Comparison of ENCODE assay signal across 8 mouse cellular contexts in genomic region chr7:143123876-143124669, GRCm38 (mm10). TPM values are rescaled to one million over a fixed set of nuclear protein-coding genes. Genes with fewer than 3 reads are reported as not detected.
DNase-seq lines count a peak whose midpoint lies in the region; ATAC-seq lines count a peak whose summit lies in the region.

No protein-coding gene starts in this region.

- no peak for DNase-seq in liver, embryonic 11.5 days (ENCODE audit: low spot score)
- DNase-seq in heart, postnatal 14 days, result peak; percentile 73 to 84
- DNase-seq in limb, embryonic 10.5 days (ENCODE audit: low spot score), result peak; percentile 86
- DNase-seq in frontal cortex, postnatal 25 days (ENCODE audit: low spot score in 2 of 2), result no peak
- DNase-seq in layer of hippocampus, adult 18-20 months (ENCODE audit: low spot score in 2 of 2), result no peak

- H3K27ac ChIP-seq in liver, embryonic 11.5 days (ENCODE audit: low read depth, low read length), result no peak overlapping the region
- H3K27ac ChIP-seq in liver, embryonic 12.5 days, result no peak overlapping the region
- H3K27ac ChIP-seq in embryonic facial prominence, embryonic 12.5 days, result peak overlapping the region; percentile 69; the same call in 1 of the 2 replicates
- peak overlapping the region; percentile 95 for H3K27ac ChIP-seq in limb, embryonic 10.5 days
- H3K27ac ChIP-seq in stomach, embryonic 14.5 days (ENCODE audit: low read length), result peak overlapping the region; percentile 63

- peak; percentile 29; the same call in 1 of the 2 replicates for ATAC-seq in liver, embryonic 11.5 days (replicated peaks; ENCODE audit: low FRiP score)
- ATAC-seq in liver, embryonic 12.5 days, result no peak
- ATAC-seq in embryonic facial prominence, embryonic 12.5 days (ENCODE audit: insufficient number of reproducible peaks, insufficient read depth, low FRiP score, low TSS enrichment), result peak; percentile 79
- peak; percentile 87 for ATAC-seq in stomach, embryonic 14.5 days (ENCODE audit: insufficient number of reproducible peaks, insufficient read depth, low FRiP score, low read depth)

- H3K9me3 ChIP-seq in liver, embryonic 11.5 days (ENCODE audit: control insufficient read depth, low read length), result no peaks in the 10 kb centered on the region
- no peaks in the 10 kb centered on the region for H3K9me3 ChIP-seq in liver, embryonic 12.5 days (replicated peaks)
- no peaks in the 10 kb centered on the region for H3K9me3 ChIP-seq in embryonic facial prominence, embryonic 12.5 days
- H3K9me3 ChIP-seq in limb, embryonic 10.5 days (replicated peaks), result no peaks in the 10 kb centered on the region
- no peaks in the 10 kb centered on the region for H3K9me3 ChIP-seq in stomach, embryonic 14.5 days (ENCODE audit: control insufficient read depth, low read depth, low read length)

- H3K9ac ChIP-seq in liver, embryonic 11.5 days (ENCODE audit: low read depth, low read length), result no peak overlapping the region
- no peak overlapping the region for H3K9ac ChIP-seq in liver, embryonic 12.5 days
- H3K9ac ChIP-seq in embryonic facial prominence, embryonic 12.5 days, result no peak overlapping the region
- no peak overlapping the region for H3K9ac ChIP-seq in stomach, embryonic 14.5 days (replicated peaks; ENCODE audit: low read depth, low read length)

- intact Hi-C loops in heart, postnatal 14 days (cut with DNase I), result no loop called here

- H3K4me3 ChIP-seq in liver, embryonic 11.5 days (ENCODE audit: low read depth, low read length), result no peak overlapping the region
- no peak overlapping the region for H3K4me3 ChIP-seq in liver, embryonic 12.5 days
- no peak overlapping the region for H3K4me3 ChIP-seq in embryonic facial prominence, embryonic 12.5 days
- peak overlapping the region; percentile 27 for H3K4me3 ChIP-seq in limb, embryonic 10.5 days
- no peak overlapping the region for H3K4me3 ChIP-seq in stomach, embryonic 14.5 days (ENCODE audit: low read depth, low read length)

- no peak overlapping the region for H3K4me2 ChIP-seq in liver, embryonic 11.5 days
- H3K4me2 ChIP-seq in liver, embryonic 12.5 days, result no peak overlapping the region
- no peak overlapping the region for H3K4me2 ChIP-seq in embryonic facial prominence, embryonic 12.5 days (replicated peaks)
- no peak overlapping the region for H3K4me2 ChIP-seq in stomach, embryonic 14.5 days (replicated peaks; ENCODE audit: low read depth, low read length)

- H3K27me3 ChIP-seq in liver, embryonic 11.5 days (replicated peaks; ENCODE audit: control insufficient read depth, insufficient read depth, low read length), result peaks cover 3% of the 10 kb centered on the region
- peaks cover 25% of the 10 kb centered on the region; the same call in 1 of the 2 replicates for H3K27me3 ChIP-seq in liver, embryonic 12.5 days (replicated peaks)
- H3K27me3 ChIP-seq in embryonic facial prominence, embryonic 12.5 days, result no peaks in the 10 kb centered on the region
- H3K27me3 ChIP-seq in limb, embryonic 10.5 days (ENCODE audit: low read depth, poor library complexity, severe bottlenecking), result no peaks in the 10 kb centered on the region
- H3K27me3 ChIP-seq in stomach, embryonic 14.5 days (ENCODE audit: control insufficient read depth, insufficient read depth, low read length), result no peaks in the 10 kb centered on the region

- no peaks in the 10 kb centered on the region for H3K36me3 ChIP-seq in liver, embryonic 11.5 days (ENCODE audit: control insufficient read depth, insufficient read depth, low read length)
- H3K36me3 ChIP-seq in liver, embryonic 12.5 days, result no peaks in the 10 kb centered on the region
- H3K36me3 ChIP-seq in embryonic facial prominence, embryonic 12.5 days, result no peaks in the 10 kb centered on the region
- no peaks in the 10 kb centered on the region for H3K36me3 ChIP-seq in limb, embryonic 10.5 days
- H3K36me3 ChIP-seq in stomach, embryonic 14.5 days (ENCODE audit: control insufficient read depth, insufficient read depth, low read length), result no peaks in the 10 kb centered on the region

- WGBS in liver, embryonic 11.5 days, result 23% methylated on average over 6 of the region's 6 CpGs
- 29% methylated on average over 6 of the region's 6 CpGs for WGBS in liver, embryonic 12.5 days (ENCODE audit: insufficient replicate concordance)
- 6% methylated on average over 6 of the region's 6 CpGs for WGBS in embryonic facial prominence, embryonic 12.5 days
- WGBS in limb, embryonic 10.5 days, result 10% methylated on average over 6 of the region's 6 CpGs
- WGBS in stomach, embryonic 14.5 days, result 10% methylated on average over 6 of the region's 6 CpGs

- H3K4me1 ChIP-seq in liver, embryonic 11.5 days (replicated peaks; ENCODE audit: control insufficient read depth, insufficient read depth, low read length), result 0 out of 2 replicates have a peak, but pooled peaks cover 12% of the 10 kb centered on the region
- H3K4me1 ChIP-seq in liver, embryonic 12.5 days, result peaks cover 25% of the 10 kb centered on the region
- H3K4me1 ChIP-seq in embryonic facial prominence, embryonic 12.5 days, result peaks cover 21% of the 10 kb centered on the region
- peaks cover 55% of the 10 kb centered on the region for H3K4me1 ChIP-seq in limb, embryonic 10.5 days
- peaks cover 24% of the 10 kb centered on the region for H3K4me1 ChIP-seq in stomach, embryonic 14.5 days (ENCODE audit: control insufficient read depth, insufficient read depth, low read length)

RNA-seq across cellular contexts. Expression of gene Kcnq1, which starts 17.9 kb away (rescaled TPM):
- 0.59 and 1.2 TPM in 2 replicates for polyA plus RNA-seq in liver, embryonic 11.5 days (2014; fragmentation: Nextera tagmentation; extraction: Ambion mirVana)
- 0.21 and 0.61 TPM in 2 replicates for polyA plus RNA-seq in liver, embryonic 12.5 days (2016; fragmentation: Nextera tagmentation; extraction: Ambion mirVana)
- polyA plus RNA-seq in embryonic facial prominence, embryonic 12.5 days (2016; fragmentation: Nextera tagmentation; extraction: Ambion mirVana), result 0.73 and 2.0 TPM in 2 replicates
- 10 to 100 TPM; 32.1 to 32.5 TPM for total RNA-seq in heart, postnatal 14 days (2021)
- polyA plus RNA-seq in limb, embryonic 10.5 days (2016; fragmentation: Nextera tagmentation; extraction: Ambion mirVana), result 0.94 and 1.0 TPM in 2 replicates
- polyA plus RNA-seq in stomach, embryonic 14.5 days (2014; fragmentation: Nextera tagmentation; extraction: Ambion mirVana), result 4.2 and 6.0 TPM in 2 replicates
- total RNA-seq in layer of hippocampus, adult 18-20 months (2021), result under 1 TPM; 0.28 to 0.40 TPM

RNA-seq across cellular contexts. Expression of gene Trpm5, which starts 29.6 kb away (rescaled TPM):
- 1.2 and 1.3 TPM in 2 replicates for polyA plus RNA-seq in liver, embryonic 11.5 days (2014; fragmentation: Nextera tagmentation; extraction: Ambion mirVana)
- polyA plus RNA-seq in liver, embryonic 12.5 days (2016; fragmentation: Nextera tagmentation; extraction: Ambion mirVana), result 1.3 and 1.6 TPM in 2 replicates
- 5.2 and 6.2 TPM in 2 replicates for polyA plus RNA-seq in embryonic facial prominence, embryonic 12.5 days (2016; fragmentation: Nextera tagmentation; extraction: Ambion mirVana)
- total RNA-seq in heart, postnatal 14 days (2021), result under 1 TPM; 0.12 TPM
- polyA plus RNA-seq in limb, embryonic 10.5 days (2016; fragmentation: Nextera tagmentation; extraction: Ambion mirVana), result 0.88 and 1.9 TPM in 2 replicates
- polyA plus RNA-seq in stomach, embryonic 14.5 days (2014; fragmentation: Nextera tagmentation; extraction: Ambion mirVana), result 22.5 and 27.0 TPM in 2 replicates
- total RNA-seq in layer of hippocampus, adult 18-20 months (2021), result under 1 TPM in 1 of 2 experiments, not detected in 1; 0.07 TPM

RNA-seq across cellular contexts. Expression of gene Tssc4, which starts 55.0 kb away (rescaled TPM):
- 48.9 and 52.2 TPM in 2 replicates for polyA plus RNA-seq in liver, embryonic 11.5 days (2014; fragmentation: Nextera tagmentation; extraction: Ambion mirVana)
- polyA plus RNA-seq in liver, embryonic 12.5 days (2016; fragmentation: Nextera tagmentation; extraction: Ambion mirVana), result 50.2 and 50.5 TPM in 2 replicates
- polyA plus RNA-seq in embryonic facial prominence, embryonic 12.5 days (2016; fragmentation: Nextera tagmentation; extraction: Ambion mirVana), result 106 and 107 TPM in 2 replicates
- total RNA-seq in heart, postnatal 14 days (2021), result 10 to 100 TPM; 19.0 to 20.7 TPM
- polyA plus RNA-seq in limb, embryonic 10.5 days (2016; fragmentation: Nextera tagmentation; extraction: Ambion mirVana), result 145 and 157 TPM in 2 replicates
- 61.3 and 66.6 TPM in 2 replicates for polyA plus RNA-seq in stomach, embryonic 14.5 days (2014; fragmentation: Nextera tagmentation; extraction: Ambion mirVana)
- total RNA-seq in layer of hippocampus, adult 18-20 months (2021), result 10 to 100 TPM; 39.1 to 48.2 TPM

Comparison
In these comparisons a context has a peak if more than half of its experiments do, and no peak if none do; other contexts are left out.
1. DNase-seq: peak in heart, postnatal 14 days (2 of 2) and limb, embryonic 10.5 days (single experiment); none in liver, embryonic 11.5 days (single experiment), frontal cortex, postnatal 25 days (0 of 2) and layer of hippocampus, adult 18-20 months (0 of 2).
2. H3K27ac ChIP-seq: peak in embryonic facial prominence, embryonic 12.5 days (single experiment), limb, embryonic 10.5 days (single experiment) and stomach, embryonic 14.5 days (single experiment); none in liver, embryonic 11.5 days (single experiment) and liver, embryonic 12.5 days (single experiment).